Mouse (Mus musculus): ENCODE results near the gene Tmem274.

- TF ChIP-seq CTCF (IDR thresholded peaks at IDR 0.05; ENCODE audit: low read depth, low read length) (no peak), GATA1 (IDR thresholded peaks at IDR 0.05; ENCODE audit: borderline replicate concordance, low read length) (no peak), GATA2 (IDR thresholded peaks at IDR 0.05; ENCODE audit: borderline replicate concordance, low read depth, low read length) (no peak)
These were observed 29.7 kb downstream of the Tmem274 start for GRCm38 (mm10) chr4:149506904-149507303.
